Mouse (Mus musculus) liver, adult (tissue): ENCODE data around the gene Lce1b.

Experiments
- GATA4 ChIP-seq: IDR thresholded peaks from 2 replicates; pipeline ENCODE4 v1.6.1; 2014; ENCODE audit warnings: mild to moderate bottlenecking, low read length; ENCODE audit not compliant: insufficient replicate concordance

Gene Lce1b

DNA sequence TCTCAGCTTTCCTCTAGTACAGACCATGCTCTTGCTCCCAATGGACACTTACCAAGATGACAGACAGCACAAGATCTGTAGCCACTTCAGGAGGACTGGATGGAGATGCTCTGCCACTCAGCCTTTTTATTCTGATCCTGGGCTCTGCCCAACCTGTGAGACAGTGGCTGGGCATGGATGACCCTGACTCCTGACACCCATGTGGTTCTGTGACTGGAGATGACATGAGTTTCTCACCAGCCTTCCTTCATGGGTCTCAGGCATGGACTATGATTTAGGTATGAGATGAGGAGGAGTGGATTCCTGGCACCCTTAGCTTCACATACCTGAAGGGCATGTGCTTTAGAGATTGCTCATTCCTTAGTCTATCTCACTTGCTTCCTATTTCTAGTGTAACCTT lies at the start of gene Lce1b:
TSS of gene Lce1b (minus strand) at position 101 of the 400 bp plus-strand sequence.
- TF ChIP-seq GATA4 = no peak

DNA sequence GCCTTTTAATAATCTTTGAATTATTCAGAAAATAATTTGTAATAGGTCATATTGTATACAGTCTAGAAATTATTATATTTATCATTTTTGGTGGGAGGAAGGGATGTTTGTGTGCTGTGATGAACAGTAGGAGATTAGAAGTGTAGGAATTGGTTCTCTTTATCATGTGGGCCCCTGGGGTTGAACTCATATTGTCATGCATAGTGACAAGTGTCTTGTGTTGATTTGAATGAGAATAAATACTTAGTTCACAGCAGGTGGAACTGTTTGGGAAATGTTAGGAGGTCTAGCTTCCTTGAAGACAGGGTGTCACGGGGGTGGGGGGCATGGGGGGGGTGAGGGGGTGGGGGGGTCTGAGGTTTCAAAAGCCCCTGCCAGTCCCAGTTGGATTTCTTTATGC lies 37.9 kb upstream of the Lce1b start:
- no peak for TF ChIP-seq GATA4

DNA sequence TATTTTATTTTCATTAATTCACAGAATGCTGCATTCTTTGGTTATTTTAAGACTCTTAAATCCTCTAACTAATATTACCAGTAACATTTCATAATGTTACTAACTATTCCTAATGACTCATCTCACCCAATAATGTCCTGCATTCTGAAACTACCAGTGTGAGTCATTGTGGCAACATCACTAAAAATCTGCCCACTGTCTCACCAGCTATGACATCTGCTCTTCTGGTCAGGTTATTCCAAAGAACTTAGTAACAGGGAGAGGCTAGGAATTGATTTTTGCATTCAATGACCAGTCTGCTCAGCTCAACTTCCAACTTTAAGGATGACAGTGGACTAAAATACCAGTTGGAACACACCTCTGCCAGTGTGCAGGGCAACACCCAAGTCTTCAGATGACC lies 35.0 kb upstream of the Lce1b start:
- no peak for TF ChIP-seq GATA4

DNA sequence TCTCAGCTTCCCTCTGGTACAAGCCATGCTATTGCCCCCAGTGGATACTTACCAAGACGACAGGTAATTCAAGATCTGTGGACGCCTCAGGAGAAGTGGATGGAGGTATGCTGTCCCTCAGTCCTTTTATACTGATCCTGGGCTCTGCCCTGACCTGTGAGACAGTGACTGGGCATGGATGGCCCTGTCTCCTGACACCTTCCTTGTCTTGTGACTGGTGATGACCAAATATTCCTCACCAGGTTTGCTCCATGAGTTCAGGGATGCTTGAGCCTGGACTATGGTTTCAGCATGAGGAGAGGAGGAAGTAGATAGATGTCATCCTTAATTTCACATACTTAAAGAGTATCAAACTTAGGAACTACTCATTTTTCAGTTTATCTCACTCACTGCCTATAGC lies 30.4 kb upstream of the Lce1b start, which contains the start of gene Lce1d:
TSS of gene Lce1d (minus strand) at position 101 of the 400 bp plus-strand sequence.
- no peak for TF ChIP-seq GATA4

DNA sequence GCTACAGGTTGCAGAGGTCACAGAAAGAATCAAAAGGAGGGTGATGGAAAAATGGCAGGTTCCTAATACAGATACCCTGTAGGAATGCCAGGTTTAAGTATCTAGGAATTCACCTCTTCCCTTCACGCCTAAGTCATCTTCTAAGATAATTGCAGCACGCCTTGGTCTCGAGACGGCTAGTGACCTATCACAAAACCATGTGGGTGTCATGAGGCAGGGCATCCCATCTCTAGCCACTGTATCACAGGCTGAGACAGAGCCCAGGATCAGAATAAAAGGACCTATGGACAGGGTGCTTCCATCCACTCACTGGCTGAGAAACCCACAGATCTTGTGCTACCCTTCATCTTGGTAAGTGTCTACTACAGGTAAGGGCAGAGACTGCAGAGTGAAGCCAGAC lies 22.2 kb upstream of the Lce1b start, which contains the start of gene Lce1c:
TSS of gene Lce1c (plus strand) at position 301 of the 400 bp plus-strand sequence.
- no peak for TF ChIP-seq GATA4

DNA sequence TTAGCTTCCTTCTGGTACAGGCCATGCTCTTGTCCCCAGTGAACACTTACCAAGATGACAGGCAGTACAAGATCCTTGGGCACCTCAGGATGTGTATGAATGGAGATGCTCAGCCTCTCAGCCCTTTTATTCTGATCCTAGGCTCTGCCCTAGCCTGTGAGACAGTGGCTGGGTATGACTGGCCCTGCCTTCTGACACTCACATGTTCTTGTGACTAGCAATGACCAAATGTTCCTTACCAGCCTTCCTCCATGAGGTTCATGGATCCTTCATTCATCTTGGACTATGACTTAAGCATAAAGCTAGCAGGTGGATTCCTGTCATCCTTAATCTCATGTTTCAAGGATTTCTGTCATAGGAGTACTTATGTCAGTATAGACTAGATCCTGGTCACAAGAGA lies 13.5 kb upstream of the Lce1b start, which contains the start of gene Lce1a2:
TSS of gene Lce1a2 (minus strand) at position 101 of the 400 bp plus-strand sequence.
- no peak for TF ChIP-seq GATA4

DNA sequence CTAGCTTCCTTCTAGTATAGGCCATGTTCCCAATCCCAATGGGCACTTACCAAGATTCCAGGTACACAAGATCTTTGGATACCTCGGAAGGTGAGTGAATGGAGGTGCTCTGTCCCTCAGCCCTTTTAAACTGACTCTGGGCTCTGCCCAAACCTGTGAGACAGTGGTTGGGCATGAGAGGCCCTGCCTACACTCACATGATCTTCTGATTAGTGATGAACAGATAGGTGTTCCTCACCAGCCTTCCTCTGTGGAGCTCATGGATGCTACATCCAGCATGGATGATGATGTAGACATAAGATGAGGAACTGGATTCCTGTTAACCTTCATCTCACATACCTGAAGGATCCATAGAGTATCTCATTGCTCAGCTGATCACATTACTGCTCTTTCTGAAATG lies 8.5 kb downstream of the Lce1b start, which contains the start of gene Lce1a1:
TSS of gene Lce1a1 (minus strand) at position 101 of the 400 bp plus-strand sequence.
- TF ChIP-seq GATA4 = no peak

DNA sequence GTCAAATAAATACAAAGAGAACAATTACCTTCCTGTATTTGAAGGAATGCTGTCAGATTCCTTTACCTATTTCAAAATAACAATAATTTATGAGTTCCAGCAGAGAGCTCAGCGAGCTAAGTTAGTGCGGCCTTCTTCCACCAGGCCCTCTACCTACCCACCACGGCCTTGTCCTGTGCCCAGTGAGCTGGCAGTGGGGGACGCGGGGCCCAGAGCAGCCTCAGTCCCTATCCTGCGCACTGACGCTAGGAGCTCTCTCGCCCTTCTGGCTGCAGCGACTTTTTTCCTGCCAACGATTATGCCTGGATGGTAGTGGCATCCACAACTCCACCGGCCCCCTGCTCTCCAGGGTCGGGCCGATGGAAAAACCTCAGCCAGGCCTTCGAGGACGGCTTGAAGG lies 16.9 kb downstream of the Lce1b start:
- no peak for TF ChIP-seq GATA4

DNA sequence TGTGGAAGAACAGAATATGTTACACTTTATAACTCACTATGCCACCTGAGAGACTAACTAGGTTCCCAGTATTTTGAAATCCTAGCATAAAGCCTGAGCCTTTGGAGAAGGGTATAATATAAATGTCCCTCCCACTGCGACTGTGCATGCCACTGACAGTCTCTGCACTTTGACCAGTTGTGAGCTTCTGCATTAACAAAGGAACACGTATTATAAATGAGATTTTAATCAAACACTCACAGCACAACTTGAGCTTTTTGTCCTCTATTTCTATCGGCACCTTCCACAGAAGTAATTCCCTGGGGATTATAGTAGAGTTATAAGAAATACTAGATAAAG lies 18.1 kb downstream of the Lce1b start:
- no peak for TF ChIP-seq GATA4

DNA sequence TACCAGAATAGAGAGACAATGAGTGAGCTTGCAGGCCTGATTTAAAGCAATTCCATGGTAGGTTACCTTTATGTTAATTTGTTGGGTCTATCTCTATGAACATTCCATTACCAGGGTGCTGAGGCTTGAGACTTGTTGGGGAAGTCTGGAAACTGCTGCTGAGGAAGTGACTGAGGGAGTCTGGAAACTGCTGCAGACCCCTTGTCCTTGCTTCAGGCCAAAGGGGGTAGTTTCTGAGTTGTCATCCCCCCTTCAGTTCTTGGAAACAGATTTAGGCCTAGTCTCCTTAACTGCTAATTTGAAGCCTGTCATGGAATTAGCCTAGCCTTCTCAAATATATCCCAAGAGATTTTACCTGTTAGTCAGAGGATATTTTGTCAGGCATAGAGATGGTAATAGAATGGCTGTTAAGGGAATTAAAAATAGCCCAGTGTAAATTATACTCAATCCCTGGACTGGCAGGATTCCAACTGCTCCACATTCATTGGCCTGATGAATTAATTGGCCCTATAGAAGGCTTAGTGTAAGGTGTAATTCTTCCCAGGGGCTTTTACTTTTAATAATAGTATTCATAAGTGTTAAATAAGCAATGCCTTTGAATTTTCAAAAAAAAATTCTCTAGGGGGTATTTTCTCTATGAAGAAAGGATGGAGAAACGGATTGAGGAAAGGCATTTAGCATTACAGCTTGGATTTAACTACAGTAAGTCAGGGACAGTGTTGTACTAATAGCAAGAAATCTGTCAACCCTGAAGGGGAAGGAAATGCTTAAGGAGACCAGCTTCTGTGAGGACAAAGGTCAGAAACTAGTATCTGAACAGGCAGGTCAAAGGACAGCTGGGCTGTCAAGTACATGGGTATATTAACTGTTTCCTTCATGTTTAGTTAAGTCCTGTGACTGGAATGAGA lies 18.7 kb downstream of the Lce1b start:
- no peak for TF ChIP-seq GATA4

DNA sequence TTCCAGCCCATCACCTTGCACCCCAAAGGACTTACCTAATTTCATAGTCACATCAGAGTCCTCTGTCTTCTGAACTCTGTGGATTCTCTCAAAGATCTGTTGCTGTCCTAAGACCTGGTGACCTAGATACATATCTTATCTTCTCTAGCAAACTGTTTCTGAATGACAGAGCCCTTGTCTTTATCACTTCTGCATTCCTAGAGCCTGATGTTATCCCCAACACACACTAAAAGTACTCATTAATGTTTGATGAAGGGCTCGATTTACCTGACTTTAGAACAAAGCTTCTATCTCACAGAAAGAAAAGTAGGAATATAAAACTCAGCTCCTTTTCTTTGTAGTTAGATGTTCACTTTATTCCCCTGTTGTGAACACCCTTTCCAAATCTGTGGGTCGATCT lies 35.2 kb downstream of the Lce1b start, which contains the start of gene Lce6a:
TSS of gene Lce6a (minus strand) at position 101 of the 400 bp plus-strand sequence.
- no peak for TF ChIP-seq GATA4

DNA sequence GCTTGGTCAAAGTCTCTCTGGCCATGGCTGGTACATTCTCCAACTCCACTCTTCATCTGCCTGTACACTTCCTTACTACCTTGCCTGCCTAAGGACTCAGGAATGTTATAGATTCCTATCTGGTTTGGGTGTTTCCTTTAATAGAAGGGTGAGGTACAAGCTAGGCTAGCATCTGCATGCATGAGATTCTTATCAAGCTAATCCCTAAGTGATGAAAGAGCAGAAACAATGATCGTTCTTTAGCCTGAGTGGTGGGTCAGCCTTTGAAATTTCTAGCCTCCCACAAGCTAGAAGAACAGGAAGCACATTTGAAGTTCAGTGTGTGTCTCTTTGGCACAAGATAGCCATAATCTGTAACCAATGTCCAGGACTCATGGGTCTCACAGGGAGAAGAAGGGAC lies 46.9 kb downstream of the Lce1b start:
- no peak for TF ChIP-seq GATA4

DNA sequence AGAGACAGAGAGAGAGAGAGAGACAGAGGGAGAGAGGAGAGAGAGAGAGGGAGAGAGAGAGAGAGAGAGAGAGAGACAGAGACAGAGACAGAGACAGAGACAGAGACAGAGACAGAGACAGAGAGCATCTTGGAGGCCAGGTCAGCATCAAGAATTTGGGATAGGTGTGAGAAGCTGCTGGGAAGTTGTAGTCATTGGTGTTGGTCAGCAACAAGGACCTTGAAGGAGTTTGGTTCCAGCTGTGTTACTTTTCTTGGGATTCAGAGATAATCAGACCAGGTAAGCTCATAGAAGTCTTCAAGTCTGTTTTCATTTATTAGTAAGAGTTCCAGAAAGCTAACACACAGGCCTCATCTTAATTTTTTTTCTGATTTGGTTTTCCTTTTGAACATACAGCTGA lies 49.3 kb downstream of the Lce1b start, which contains the start of gene 2210017I01Rik:
TSS of gene 2210017I01Rik (minus strand) at position 101 of the 400 bp plus-strand sequence.
- TF ChIP-seq GATA4 = no peak
